Mouse (Mus musculus) 3134 (cell line): ENCODE measurements around the gene Ccdc9b.

Experiments
- DNase-seq: peaks from one replicate; pipeline ENCODE4 v3.0.0-alpha.2; 2011; ENCODE audit warnings: low spot score; ENCODE audit not compliant: insufficient read length; ENCODE audit errors: extremely low read depth

The Ccdc9b gene

GRCm38 (mm10) chr2:118714230-118714629, 48.2 kb downstream of the Ccdc9b start:
- no peak for DNase-seq

- DNase-seq = no peak
Measured at GRCm38 (mm10) chr2:118713631-118714030, 48.8 kb downstream of the Ccdc9b start.

- DNase-seq = no peak
Measured at GRCm38 (mm10) chr2:118711038-118711494, 51.4 kb downstream of the Ccdc9b start.

GRCm38 (mm10) chr2:118709655-118710221, 52.7 kb downstream of the Ccdc9b start:
- DNase-seq = no peak

GRCm38 (mm10) chr2:118708472-118708871, 54.0 kb downstream of the Ccdc9b start:
- no peak for DNase-seq

- DNase-seq = no peak
Measured at GRCm38 (mm10) chr2:118706436-118706835, 56.0 kb downstream of the Ccdc9b start.
